Mouse (Mus musculus): ENCODE data around the gene Zfp36l2. TPM values are rescaled to one million over a fixed set of nuclear protein-coding genes. Genes with fewer than 3 reads are reported as not detected.

Zfp36l2 gene
- polyA plus RNA-seq, 1 experiment = 171 TPM

DNA sequence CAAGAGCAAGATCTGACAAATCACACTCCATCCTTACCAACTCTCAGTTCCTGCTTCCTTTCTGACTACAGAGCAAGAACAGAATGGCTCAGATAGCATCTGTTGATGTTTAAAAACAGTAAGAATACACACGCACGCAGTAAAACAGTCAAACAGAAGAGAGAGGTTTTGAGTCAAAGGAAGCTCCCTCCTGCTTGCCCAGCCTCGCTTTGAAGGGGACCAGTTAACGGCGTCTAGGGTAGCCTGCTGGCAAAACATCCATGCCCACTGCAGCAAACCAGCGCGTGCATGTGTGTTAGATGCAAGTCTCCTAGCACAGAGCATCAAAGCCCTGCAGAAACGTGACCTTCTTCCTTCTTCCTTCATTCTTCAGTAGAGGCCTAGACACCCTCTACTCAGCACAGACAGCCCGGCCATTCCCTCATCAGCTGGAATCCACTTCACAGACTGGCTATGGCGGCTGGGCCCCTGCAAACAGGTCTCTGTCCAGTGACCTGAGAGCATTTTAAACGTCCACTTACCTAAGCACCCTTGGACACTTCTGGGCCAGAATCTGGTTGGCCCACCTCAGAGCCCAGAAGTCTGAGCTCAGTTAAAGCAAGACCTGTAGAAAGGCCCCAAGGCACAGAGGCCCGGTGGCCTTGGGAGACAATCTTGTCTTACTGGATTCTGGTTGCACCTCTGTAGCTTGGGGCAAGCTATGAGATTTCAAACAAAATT lies 24.5 kb downstream of the Zfp36l2 start:
- Histone ChIP-seq H3K27ac (ENCODE audit: insufficient read depth, low read length) (no peak overlapping the region), H3K4me3 (ENCODE audit: insufficient read depth, low read length) (no peak overlapping the region), H3K4me1 (ENCODE audit: control insufficient read depth, insufficient read depth, low read length) (no peaks in the 10 kb centered on the region)
- TF ChIP-seq POLR2A (IDR thresholded peaks at IDR 0.05; ENCODE audit: low read depth, low read length) (no peak), CTCF (IDR thresholded peaks at IDR 0.05; ENCODE audit: borderline replicate concordance, insufficient read depth, low read length) (no peak)

DNA sequence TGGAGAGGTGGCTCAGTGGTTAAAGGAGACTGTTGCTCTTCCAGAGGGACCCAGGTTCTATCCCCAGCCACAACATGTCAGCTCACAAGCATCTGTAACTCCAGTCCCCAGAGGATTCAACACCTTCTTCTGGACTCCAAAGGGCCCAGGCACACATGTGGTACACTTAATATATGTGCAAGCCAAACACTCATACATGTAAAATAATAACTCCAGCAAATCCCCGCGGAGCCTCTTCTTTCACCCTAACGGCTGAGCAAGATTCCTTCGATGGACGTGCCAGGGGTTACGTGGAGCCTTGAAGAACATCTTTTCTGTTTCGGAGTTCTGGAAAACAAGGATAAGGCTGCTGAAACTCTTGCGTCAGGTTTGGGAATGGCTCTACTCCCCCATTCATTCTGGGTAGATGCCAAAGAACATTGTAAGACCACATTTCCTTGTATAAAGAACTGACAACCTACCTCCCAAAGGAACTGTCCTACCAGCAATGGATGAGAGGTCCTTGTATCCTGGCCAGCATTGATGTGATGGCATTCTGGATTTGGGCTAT lies 25.5 kb downstream of the Zfp36l2 start:
- no peaks in the 10 kb centered on the region for H3K4me1 ChIP-seq (ENCODE audit: control insufficient read depth, insufficient read depth, low read length)
- no peak overlapping the region for H3K27ac ChIP-seq (ENCODE audit: insufficient read depth, low read length)
- no peak overlapping the region for H3K4me3 ChIP-seq (ENCODE audit: insufficient read depth, low read length)
- TF ChIP-seq CTCF (IDR thresholded peaks at IDR 0.05; ENCODE audit: borderline replicate concordance, insufficient read depth, low read length) (no peak), POLR2A (IDR thresholded peaks at IDR 0.05; ENCODE audit: low read depth, low read length) (no peak)

DNA sequence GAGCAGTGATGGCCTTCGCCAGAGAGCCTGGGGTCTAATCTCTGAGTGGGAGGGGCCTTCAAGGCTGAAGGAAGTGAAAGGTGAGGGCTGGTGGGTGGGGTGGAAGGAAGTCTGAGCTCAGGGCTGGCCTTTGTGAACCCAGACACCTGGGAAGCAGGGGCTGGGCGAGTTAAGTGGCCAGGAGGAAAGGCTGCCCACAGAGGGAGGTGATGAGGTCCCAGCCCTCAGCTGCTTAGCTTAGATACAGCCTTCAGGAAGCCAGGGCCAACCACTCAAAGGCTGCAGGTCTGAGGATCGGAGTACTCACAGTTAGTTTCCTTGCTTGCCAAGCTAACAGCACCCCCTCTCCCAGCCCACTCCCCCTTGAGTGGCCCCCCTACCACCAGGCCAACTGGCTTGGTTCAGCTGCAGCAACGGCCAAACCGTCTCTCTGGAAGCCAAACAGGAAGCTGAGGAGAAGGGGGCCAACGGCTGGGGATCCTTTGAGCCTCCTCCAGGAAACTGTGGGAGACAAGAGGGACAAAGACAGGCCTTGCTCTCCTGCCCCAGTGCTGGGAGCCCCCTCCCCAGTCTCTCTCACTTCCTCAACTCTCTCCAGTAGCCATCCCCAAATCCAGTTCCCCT lies 26.4 kb downstream of the Zfp36l2 start:
- Histone ChIP-seq H3K4me1 (ENCODE audit: control insufficient read depth, insufficient read depth, low read length) (no peaks in the 10 kb centered on the region), H3K27ac (ENCODE audit: insufficient read depth, low read length) (no peak overlapping the region), H3K4me3 (ENCODE audit: insufficient read depth, low read length) (no peak overlapping the region)
- TF ChIP-seq CTCF (IDR thresholded peaks at IDR 0.05; ENCODE audit: borderline replicate concordance, insufficient read depth, low read length) (no peak), POLR2A (IDR thresholded peaks at IDR 0.05; ENCODE audit: low read depth, low read length) (no peak)

DNA sequence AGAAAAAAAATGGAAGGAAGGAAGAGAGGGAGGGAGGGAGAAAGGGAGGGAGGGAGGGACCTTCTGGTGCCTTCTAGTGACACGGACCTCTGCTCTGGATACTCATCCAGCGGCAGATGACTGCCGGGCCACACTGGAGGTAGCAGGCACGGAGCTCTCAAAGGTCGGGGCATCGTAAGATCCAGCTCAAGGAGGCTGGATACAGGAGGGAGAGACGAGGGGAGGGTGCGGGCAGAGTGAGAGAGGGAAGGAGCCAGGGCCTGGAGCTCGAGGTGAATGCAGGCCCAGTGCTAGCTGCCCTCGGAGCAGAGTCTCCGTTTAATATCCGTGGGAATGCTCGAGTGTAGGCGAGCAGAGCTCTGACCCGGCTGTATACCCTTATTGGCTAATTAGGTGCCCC lies 28.9 kb downstream of the Zfp36l2 start:
- no peak overlapping the region for H3K27ac ChIP-seq (ENCODE audit: insufficient read depth, low read length)
- no peaks in the 10 kb centered on the region for H3K4me1 ChIP-seq (ENCODE audit: control insufficient read depth, insufficient read depth, low read length)
- TF ChIP-seq POLR2A (IDR thresholded peaks at IDR 0.05; ENCODE audit: low read depth, low read length) = no peak
- H3K4me3 ChIP-seq (ENCODE audit: insufficient read depth, low read length) = no peak overlapping the region

DNA sequence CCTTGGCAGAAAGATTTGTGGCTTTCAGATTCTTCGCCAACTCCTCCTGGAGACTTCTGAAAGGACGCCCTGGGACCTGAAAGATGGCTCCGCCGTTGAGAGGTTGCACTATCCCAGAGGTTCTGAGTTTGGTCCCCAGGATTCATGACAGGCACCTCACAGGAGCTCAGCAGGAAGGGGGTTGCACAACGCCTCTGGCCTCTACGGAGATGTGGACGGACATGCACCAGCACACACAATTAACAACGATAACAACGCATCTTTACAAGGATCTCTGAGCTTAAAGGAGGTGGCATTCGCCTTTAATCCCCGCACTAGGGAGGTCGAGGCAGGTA lies 29.3 kb downstream of the Zfp36l2 start:
- Histone ChIP-seq H3K27ac (ENCODE audit: insufficient read depth, low read length) (no peak overlapping the region), H3K4me3 (ENCODE audit: insufficient read depth, low read length) (no peak overlapping the region), H3K4me1 (ENCODE audit: control insufficient read depth, insufficient read depth, low read length) (no peaks in the 10 kb centered on the region)
- no peak for TF ChIP-seq POLR2A (IDR thresholded peaks at IDR 0.05; ENCODE audit: low read depth, low read length)
- TF ChIP-seq CTCF (IDR thresholded peaks at IDR 0.05; ENCODE audit: borderline replicate concordance, insufficient read depth, low read length) = no peak

DNA sequence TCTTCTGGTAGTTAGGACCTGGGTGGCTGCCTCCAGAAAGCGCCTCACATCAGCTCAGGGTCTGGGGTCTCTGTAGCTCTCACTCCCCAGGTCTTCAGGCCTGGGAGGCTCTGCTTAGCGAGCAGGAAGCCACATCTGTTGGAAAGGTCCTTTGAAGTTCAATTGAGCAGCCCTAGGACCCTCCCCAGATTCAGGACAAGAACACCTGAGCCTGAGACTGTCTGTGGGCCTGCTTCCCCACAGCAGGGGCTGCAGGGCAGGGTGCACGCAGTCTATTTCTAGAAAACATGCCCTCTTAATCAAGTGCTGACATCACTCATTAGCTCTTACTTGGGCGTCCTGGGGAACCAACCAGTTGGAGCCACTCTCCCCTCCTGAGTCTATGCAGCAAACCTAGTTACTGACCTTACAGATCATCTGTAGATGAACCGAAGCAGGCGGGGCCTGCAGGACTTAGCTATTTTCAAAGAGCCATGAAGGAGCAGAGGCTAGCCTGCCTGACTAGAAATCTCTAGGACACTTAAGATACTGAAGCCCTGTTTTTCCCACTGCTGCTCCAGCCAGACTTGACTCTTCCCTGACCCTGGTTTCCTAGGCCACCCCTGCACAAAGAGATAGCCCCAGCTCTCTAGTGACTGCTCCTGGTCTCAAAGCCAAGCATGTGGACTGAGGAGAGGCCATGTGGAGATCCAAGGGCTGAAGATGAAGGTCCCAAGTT lies 29.8 kb downstream of the Zfp36l2 start:
- Histone ChIP-seq H3K4me3 (ENCODE audit: insufficient read depth, low read length) (no peak overlapping the region), H3K4me1 (ENCODE audit: control insufficient read depth, insufficient read depth, low read length) (no peaks in the 10 kb centered on the region), H3K27ac (ENCODE audit: insufficient read depth, low read length) (no peak overlapping the region)
- TF ChIP-seq CTCF (IDR thresholded peaks at IDR 0.05; ENCODE audit: borderline replicate concordance, insufficient read depth, low read length) (no peak), POLR2A (IDR thresholded peaks at IDR 0.05; ENCODE audit: low read depth, low read length) (no peak)

DNA sequence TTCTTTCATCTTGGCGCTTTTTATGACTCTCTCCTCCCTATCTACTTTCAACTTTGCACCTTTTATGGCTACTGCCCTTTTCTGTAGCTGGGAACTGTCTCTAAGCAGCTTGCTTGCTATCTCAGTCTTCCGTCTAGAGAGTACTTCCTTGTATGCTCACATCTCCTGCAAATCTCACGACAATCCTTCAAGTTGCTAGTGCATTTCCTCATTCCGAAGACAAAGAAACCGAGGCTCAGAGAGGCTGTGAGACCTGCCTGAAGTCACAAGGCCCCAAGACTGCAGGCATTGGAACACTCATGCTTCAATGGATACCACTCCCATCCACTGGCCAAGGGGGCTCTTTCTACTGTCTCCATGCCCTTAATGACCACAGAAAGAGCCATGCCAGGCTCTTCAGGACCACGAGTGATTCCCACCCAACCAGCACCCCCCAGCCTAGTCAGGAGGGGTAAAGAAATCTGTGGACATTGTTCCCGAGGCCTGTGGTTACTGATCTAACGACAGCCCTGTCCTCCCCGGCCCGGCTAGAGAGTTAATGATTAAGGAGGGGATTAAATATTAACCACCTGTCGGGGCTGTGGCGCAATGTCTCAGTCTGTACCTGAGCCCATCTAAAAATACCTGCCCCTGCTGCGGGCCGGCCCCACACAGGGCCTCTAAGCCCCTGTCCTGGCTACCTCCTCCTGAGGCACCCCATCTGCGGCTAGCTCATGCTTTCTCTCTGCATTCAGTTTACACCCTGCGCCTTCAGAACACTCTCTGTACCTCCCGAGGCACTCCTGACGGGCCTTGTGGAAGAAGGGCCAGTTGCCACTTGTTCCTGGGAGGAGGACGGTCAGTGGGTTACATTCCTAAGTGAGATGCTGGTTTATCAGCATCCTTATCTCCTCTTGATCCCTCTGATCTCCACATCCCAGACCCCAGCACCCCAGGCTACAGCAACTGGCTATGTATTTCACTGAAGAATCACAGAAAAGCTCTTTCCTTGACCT lies 30.7 kb downstream of the Zfp36l2 start:
- Histone ChIP-seq H3K4me1 (ENCODE audit: control insufficient read depth, insufficient read depth, low read length) (no peaks in the 10 kb centered on the region), H3K4me3 (ENCODE audit: insufficient read depth, low read length) (no peak overlapping the region), H3K27ac (ENCODE audit: insufficient read depth, low read length) (no peak overlapping the region)
- no peak for TF ChIP-seq CTCF (IDR thresholded peaks at IDR 0.05; ENCODE audit: borderline replicate concordance, insufficient read depth, low read length)
- TF ChIP-seq POLR2A (IDR thresholded peaks at IDR 0.05; ENCODE audit: low read depth, low read length) = no peak

DNA sequence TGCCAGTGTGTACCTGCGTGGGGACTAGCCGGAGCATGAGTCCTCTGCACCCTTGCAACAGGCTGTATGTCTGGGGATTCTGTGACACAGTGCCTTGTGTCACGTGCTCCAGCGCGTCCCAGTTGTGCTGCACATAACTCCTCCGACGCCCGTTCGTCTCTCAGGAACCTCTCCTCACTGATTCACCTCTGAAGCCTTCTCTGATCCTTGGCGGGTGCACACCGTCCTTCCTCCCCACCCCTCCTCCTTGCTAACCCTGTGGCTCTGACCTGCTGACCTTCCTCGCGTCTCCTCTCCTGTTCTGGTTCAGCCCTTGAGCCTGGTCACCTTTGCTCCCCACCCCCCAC lies 31.5 kb downstream of the Zfp36l2 start:
- Histone ChIP-seq H3K27ac (ENCODE audit: insufficient read depth, low read length) (no peak overlapping the region), H3K4me3 (ENCODE audit: insufficient read depth, low read length) (no peak overlapping the region), H3K4me1 (ENCODE audit: control insufficient read depth, insufficient read depth, low read length) (no peaks in the 10 kb centered on the region)
- TF ChIP-seq POLR2A (IDR thresholded peaks at IDR 0.05; ENCODE audit: low read depth, low read length) (no peak), CTCF (IDR thresholded peaks at IDR 0.05; ENCODE audit: borderline replicate concordance, insufficient read depth, low read length) (no peak)

DNA sequence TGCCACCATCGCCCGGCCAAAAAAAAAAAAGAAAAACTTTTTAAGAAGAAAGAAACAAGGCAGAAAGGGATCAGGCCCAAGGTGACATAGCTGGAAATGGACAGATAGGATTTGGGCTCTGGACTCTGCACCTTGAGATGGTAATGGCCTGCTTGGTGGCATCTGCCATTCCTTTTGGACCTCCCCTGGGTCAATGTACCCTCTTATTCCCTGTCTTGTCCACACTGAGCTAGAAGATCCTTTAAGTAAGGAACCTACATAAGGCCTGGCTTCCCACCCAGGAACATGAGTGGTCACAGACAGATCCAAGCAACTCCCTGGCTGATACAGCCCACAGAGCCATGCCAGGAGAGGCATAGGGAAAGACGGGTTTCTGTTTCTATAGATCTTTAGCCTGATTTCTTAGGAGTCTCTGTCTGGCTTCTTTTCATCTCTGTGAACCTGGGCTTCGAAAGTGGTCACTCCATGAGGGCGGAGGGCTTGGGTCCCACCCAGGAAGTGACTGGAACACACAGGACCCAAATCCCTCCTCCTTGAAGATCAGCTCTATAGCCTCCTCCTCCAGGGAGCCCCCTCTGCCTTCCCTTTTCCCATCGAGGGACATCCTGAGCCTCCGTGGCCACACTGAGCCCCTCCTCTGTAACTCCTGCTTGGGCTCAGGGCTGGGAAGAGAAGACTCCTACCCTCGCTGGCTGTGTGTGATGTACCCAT lies 32.1 kb downstream of the Zfp36l2 start:
- Histone ChIP-seq H3K27ac (ENCODE audit: insufficient read depth, low read length) (no peak overlapping the region), H3K4me1 (ENCODE audit: control insufficient read depth, insufficient read depth, low read length) (no peaks in the 10 kb centered on the region), H3K4me3 (ENCODE audit: insufficient read depth, low read length) (no peak overlapping the region)
- TF ChIP-seq POLR2A (IDR thresholded peaks at IDR 0.05; ENCODE audit: low read depth, low read length) = no peak
- no peak for TF ChIP-seq CTCF (IDR thresholded peaks at IDR 0.05; ENCODE audit: borderline replicate concordance, insufficient read depth, low read length)

Data from embryonic fibroblast, embryonic 13.5 days (primary cell).